Mouse (Mus musculus) liver, adult 2 months (tissue): ENCODE results near the gene Phkb. TPM values are rescaled to one million over a fixed set of nuclear protein-coding genes. Genes with fewer than 3 reads are reported as not detected.
A peak's percentile ranks its signal among the peaks of the same experiment; 100 is the strongest.

Experiments used
- DNase-seq: peaks from one replicate; pipeline ENCODE4 v3.0.0-alpha.2; 2011; ENCODE audit warnings: low read depth, low spot score; ENCODE audit errors: extremely low read depth
- H3K27ac ChIP-seq: fragments of 200-500 bp; replicated peaks from 2 replicates; pipeline ENCODE4 v1.5.1; 2012; ENCODE audit warnings: low read depth, mild to moderate bottlenecking, control low read depth, inconsistent platforms, low read length; ENCODE audit not compliant: insufficient read depth
- H3K27me3 ChIP-seq: fragments of 200-500 bp; 2 replicates; pipeline ENCODE4 v1.6.1; 2012; ENCODE audit warnings: mild to moderate bottlenecking, moderate library complexity, low read length, inconsistent platforms; ENCODE audit not compliant: control insufficient read depth, insufficient read depth
- H3K36me3 ChIP-seq: fragments of 200-500 bp; 2 replicates; pipeline ENCODE4 v1.6.1; 2012; ENCODE audit warnings: low read length, inconsistent platforms; ENCODE audit not compliant: control insufficient read depth, insufficient read depth
- H3K4me1 ChIP-seq: fragments of 200-500 bp; 2 replicates; pipeline ENCODE4 v1.6.1; 2011; ENCODE audit warnings: low read length; ENCODE audit not compliant: control insufficient read depth, insufficient read depth
- H3K4me3 ChIP-seq: fragments of 200-500 bp; 2 replicates; pipeline ENCODE4 v1.5.1; 2011; ENCODE audit warnings: low read depth, mild to moderate bottlenecking, control low read depth, low read length, moderate library complexity; ENCODE audit not compliant: insufficient read depth
- H3K79me2 ChIP-seq: fragments of 200-500 bp; 2 replicates; pipeline ENCODE4 v1.6.1; 2012; ENCODE audit warnings: inconsistent platforms, mild to moderate bottlenecking, low read length, moderate library complexity; ENCODE audit not compliant: control insufficient read depth, insufficient read depth
- H3K9ac ChIP-seq: fragments of 200-500 bp; 2 replicates; pipeline ENCODE4 v1.6.1; 2012; ENCODE audit warnings: low read depth, mild to moderate bottlenecking, control low read depth, inconsistent platforms, low read length
- CTCF ChIP-seq: fragments of 200-500 bp; IDR thresholded peaks from 2 replicates; pipeline ENCODE4 v1.5.1; 2011; ENCODE audit warnings: low read depth, low read length, control low read depth
- POLR2A ChIP-seq: fragments of 200-500 bp; IDR thresholded peaks from 2 replicates; pipeline ENCODE4 v1.6.1; 2011; ENCODE audit warnings: low read length, control low read depth; ENCODE audit not compliant: insufficient read depth; ENCODE audit errors: extremely low read depth
- WGBS: fragments of 180-500 bp; shearing (Covaris S2); methylation state at CpG from one replicate; pipeline ENCODE4 v1.1.7; 2018; 5-methylcytosine and 5-hydroxymethylcytosine counted together
- polyA plus RNA-seq: library from polyadenylated mRNA; depleted of rRNA; stranded (reverse); fragments of >200 nt; gene quantifications from 2 replicates; pipeline ENCODE4 v1.2.3, GENCODE M21; 2012
- total RNA-seq: library from RNA; depleted of rRNA; stranded (reverse); fragments of >200 nt; gene quantifications from 2 replicates; pipeline ENCODE4 v1.2.3, GENCODE M21; 2014

The Phkb gene
- total and polyA plus RNA-seq, 2 experiments: 4.1 to 25.7 TPM

GRCm38 (mm10) chr8:85995971-85996370, 155.2 kb downstream of the Phkb start:
- Histone ChIP-seq H3K4me1 (no peaks in the 10 kb centered on the region), H3K27me3 (no peaks in the 10 kb centered on the region), H3K27ac (no peak overlapping the region), H3K79me2 (no peaks in the 10 kb centered on the region), H3K4me3 (no peak overlapping the region), H3K36me3 (peaks cover 4% of the 10 kb centered on the region; the same call in 1 of the 2 replicates), H3K9ac (no peak overlapping the region)
- 94% methylated on average over 1 of the region's 1 CpGs for WGBS
- no peak for TF ChIP-seq CTCF
- TF ChIP-seq POLR2A: no peak
- DNase-seq: no peak

- Histone ChIP-seq H3K27me3 (no peaks in the 10 kb centered on the region), H3K4me3 (no peak overlapping the region), H3K79me2 (no peaks in the 10 kb centered on the region), H3K36me3 (0 out of 2 replicates have a peak, but pooled peaks cover 1% of the 10 kb centered on the region), H3K27ac (no peak overlapping the region), H3K4me1 (no peaks in the 10 kb centered on the region), H3K9ac (no peak overlapping the region)
- TF ChIP-seq POLR2A: no peak
- no peak for TF ChIP-seq CTCF
- DNase-seq: peak; percentile 6
Measured at GRCm38 (mm10) chr8:86006485-86006884, 165.7 kb downstream of the Phkb start.

GRCm38 (mm10) chr8:86016806-86017205, 176.0 kb downstream of the Phkb start:
- no peak overlapping the region for H3K27ac ChIP-seq
- no peaks in the 10 kb centered on the region for H3K4me1 ChIP-seq
- no peak overlapping the region for H3K4me3 ChIP-seq
- DNase-seq: no peak
- H3K9ac ChIP-seq: no peak overlapping the region
- 92% methylated on average over 2 of the region's 2 CpGs for WGBS
- TF ChIP-seq CTCF: no peak
- no peak for TF ChIP-seq POLR2A
- H3K79me2 ChIP-seq: no peaks in the 10 kb centered on the region
- H3K27me3 ChIP-seq: no peaks in the 10 kb centered on the region
- H3K36me3 ChIP-seq: peaks cover 17% of the 10 kb centered on the region

- no peak for DNase-seq
- Histone ChIP-seq H3K36me3 (peaks cover 22% of the 10 kb centered on the region), H3K27ac (no peak overlapping the region), H3K9ac (no peak overlapping the region), H3K4me3 (no peak overlapping the region), H3K27me3 (no peaks in the 10 kb centered on the region), H3K4me1 (no peaks in the 10 kb centered on the region), H3K79me2 (no peaks in the 10 kb centered on the region)
- TF ChIP-seq CTCF (no peak), POLR2A (no peak)
- WGBS: 85% methylated on average over 6 of the region's 6 CpGs
Measured at GRCm38 (mm10) chr8:86028646-86029312, 188.0 kb downstream of the Phkb start.

GRCm38 (mm10) chr8:86029451-86029850, 188.7 kb downstream of the Phkb start:
- TF ChIP-seq POLR2A: no peak
- no peak for TF ChIP-seq CTCF
- Histone ChIP-seq H3K36me3 (peaks cover 20% of the 10 kb centered on the region), H3K27me3 (no peaks in the 10 kb centered on the region), H3K27ac (no peak overlapping the region), H3K4me3 (no peak overlapping the region), H3K9ac (no peak overlapping the region), H3K79me2 (no peaks in the 10 kb centered on the region), H3K4me1 (no peaks in the 10 kb centered on the region)
- 96% methylated on average over 7 of the region's 7 CpGs for WGBS
- DNase-seq: no peak

GRCm38 (mm10) chr8:86034662-86035365, 194.1 kb downstream of the Phkb start:
- no peak for DNase-seq
- Histone ChIP-seq H3K4me3 (no peak overlapping the region), H3K36me3 (peaks cover 10% of the 10 kb centered on the region), H3K9ac (no peak overlapping the region), H3K4me1 (no peaks in the 10 kb centered on the region), H3K27me3 (no peaks in the 10 kb centered on the region), H3K27ac (no peak overlapping the region), H3K79me2 (no peaks in the 10 kb centered on the region)
- 80% methylated on average over 6 of the region's 6 CpGs for WGBS
- no peak for TF ChIP-seq CTCF
- no peak for TF ChIP-seq POLR2A
